Mouse (Mus musculus): ENCODE data around the gene 4930426L09Rik. TPM values are rescaled to one million over a fixed set of nuclear protein-coding genes. Genes with fewer than 3 reads are reported as not detected.

4930426L09Rik gene
- under 1 TPM in 1 of 2 experiments, not detected in 1; 0.18 TPM for total RNA-seq (2021)
- long read RNA-seq, experiment 1, result 0 reads
- long read RNA-seq, experiment 2, result 0 reads

DNA sequence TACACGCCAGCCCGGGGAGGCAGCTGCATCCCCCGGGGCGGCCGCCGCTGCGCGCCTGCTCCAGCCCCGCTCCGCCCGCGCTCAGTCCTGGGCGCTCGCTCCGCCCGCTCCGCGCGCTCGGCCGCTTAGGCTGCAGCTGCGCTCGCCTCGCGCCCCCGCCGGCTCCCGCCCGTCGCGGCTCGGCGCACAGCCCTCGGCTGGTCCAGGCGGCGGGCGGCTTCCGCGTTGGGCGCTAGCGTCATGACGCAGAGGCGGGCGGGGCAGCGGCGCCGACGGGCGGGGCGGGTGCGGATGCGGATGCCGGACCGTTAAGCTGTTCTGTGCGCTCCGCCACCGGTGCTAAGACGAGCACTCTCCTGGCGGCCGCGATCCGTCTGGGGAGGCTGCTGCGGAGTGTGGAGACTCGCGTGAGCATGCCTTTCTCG, at the start of gene 4930426L09Rik, which contains the start of gene Pip4k2a:
Gene 4930426L09Rik (plus strand): TSS at position 290 of the 425 bp plus-strand sequence.
Gene Pip4k2a (minus strand): TSS at position 73 of the 425 bp plus-strand sequence.
- DNase-seq, result peak; percentile 94

DNA sequence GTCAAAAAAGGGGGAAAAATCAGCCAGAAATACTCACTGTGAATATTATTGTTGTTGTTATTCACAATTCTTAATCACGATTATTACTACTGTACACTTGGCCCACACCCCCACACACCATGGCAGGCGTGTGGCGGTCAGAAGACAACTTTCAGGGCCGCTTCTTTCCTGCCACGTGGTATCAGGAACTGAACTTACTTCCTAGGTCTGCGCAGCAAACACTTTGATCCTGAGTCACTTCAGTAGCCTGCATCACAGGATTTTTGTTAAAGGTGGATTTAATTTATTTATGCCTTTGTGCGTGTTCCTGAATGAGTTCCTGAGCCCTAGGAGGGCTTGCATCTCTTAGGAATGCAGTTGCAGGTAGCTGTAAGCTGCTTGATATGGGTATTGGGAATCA, 49.4 kb upstream of the 4930426L09Rik start:
- DNase-seq, result no peak

DNA sequence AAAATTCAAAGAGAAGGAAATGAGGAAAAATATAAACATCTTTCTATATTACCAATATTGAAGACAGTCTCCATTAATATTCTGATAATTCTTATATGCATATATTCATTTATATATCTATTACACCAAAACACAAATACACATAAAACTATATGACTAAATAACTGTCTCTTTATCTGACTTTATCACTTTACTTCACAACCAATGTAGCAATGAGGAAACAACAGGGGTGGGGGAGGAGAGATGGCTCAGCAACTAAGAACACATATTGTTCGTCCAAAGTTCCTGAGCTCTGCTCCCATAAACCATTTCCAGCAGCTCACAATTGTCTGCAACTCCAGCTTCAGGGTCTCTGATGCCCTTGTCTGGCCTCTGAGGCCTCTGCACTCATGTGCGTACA, 47.4 kb upstream of the 4930426L09Rik start:
- no peak for DNase-seq

DNA sequence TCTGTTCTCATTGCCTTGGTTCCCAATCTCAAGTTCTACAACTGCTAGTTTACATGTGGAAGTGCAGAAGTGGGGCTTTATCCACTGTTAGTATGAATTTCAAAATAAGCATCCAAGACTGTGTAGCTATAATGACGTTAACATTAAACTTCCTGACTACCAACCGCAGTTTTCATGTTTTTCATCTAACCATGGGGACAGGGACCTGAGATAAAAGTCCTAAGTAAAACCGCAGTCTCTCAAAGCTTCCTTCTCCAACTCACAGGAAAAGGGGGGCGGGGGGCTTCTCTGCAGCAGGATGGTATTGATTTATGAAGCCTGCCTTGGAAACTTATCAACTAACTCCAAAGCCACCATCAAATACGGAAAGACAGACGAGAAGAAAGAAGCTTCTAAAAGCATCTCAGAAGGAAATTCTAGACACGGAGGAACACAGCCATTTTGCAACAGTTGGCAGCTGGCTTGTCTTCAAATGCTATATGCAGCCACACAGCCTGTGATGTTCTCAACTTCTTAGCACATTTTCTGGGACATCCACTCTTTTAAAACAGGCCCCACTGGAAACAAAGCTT, 46.0 kb upstream of the 4930426L09Rik start:
- no peak for DNase-seq

DNA sequence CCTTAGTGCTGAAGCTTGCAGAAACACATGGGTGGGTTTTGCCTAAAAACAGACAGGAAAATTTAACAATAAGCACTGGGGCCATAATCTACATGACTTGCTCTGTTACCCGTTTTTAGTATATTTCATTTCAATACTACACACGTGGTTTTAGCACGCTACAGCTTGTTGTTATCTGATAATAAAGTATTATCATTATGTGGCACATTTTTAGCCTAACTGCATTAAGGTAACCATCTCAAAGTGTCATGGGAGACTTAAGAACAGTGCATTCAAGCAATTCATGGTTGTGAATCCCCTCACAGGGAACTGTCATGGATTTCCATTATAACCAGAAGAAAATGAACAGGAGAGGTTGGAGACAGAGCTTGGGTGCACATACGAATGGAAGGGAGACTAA, 43.7 kb upstream of the 4930426L09Rik start:
- DNase-seq, result no peak

DNA sequence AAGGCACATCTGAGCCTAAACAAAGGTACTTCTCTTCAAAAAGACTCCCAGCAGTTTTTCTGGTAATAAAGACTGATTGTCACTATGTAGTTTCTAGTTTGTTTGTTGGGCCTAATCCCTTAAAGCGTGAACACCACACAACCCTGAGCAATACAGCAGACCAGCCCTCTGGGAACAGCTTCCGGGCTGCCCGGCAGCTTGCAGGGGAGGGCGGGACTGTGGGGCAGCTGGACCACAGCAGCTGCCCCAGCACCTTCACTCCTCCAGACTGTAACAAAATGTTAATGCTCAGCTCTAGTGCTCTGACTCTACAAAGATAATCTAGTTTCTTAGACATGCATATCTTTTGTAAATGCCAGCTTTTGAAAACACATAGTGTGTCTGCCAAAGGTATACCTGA, 43.1 kb upstream of the 4930426L09Rik start:
- no peak for DNase-seq

DNA sequence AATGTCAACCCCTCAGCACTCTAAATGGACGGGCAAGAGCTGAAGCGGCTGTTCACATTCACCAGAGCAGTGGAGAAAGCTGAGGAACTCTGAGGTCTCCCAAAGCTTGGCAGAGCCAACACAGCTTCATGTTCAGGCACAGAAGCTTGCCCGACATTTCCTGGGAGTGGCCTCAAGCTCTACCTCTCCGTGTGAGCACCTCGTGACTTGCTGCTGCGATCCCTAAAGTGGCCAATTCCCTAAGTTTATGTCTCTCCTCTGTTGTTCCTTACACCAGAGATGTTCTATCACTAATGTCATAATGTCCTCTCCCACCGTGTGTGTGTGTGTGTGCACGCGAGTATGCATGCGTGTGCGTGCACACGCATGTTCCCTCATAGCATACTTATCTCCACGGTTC, 42.5 kb upstream of the 4930426L09Rik start:
- no peak for DNase-seq

DNA sequence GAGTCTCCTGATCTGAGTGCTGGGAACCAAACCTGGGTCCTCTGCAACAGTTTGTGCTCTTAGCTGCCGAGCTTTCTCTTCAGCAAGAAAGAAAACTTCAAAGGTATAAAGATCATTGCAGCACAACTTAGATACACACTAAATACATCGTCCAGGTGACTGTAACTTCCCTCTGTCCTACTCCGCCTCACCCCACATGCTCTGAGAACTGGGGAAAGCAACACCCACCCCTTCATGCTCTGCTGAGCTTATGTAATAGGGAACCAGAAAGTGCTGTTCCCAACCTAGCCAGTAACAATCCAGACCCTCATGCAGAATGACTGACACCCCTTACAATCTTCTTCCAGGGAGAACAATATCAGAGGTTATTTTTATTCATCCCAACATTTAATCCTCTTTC, 41.7 kb upstream of the 4930426L09Rik start:
- DNase-seq, result no peak

DNA sequence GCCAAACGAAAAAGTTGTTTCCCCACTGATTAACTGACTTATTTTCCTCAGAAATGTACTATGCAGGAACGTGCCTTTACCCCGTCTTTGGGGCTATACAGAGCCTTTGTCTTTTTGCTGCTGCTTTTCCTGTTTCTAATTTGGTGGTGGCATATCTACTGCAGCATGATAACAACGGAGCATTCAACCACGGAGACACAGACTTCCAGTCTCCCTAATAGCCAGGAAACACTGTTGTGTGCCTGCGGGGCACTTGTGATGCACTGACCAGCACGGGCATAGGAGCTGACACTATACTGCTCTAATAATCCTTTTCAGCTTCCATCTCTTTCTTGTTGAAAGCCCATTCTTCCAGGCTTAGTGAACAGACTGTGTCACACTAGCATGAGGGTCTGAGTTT, 41.2 kb upstream of the 4930426L09Rik start:
- DNase-seq, result no peak

DNA sequence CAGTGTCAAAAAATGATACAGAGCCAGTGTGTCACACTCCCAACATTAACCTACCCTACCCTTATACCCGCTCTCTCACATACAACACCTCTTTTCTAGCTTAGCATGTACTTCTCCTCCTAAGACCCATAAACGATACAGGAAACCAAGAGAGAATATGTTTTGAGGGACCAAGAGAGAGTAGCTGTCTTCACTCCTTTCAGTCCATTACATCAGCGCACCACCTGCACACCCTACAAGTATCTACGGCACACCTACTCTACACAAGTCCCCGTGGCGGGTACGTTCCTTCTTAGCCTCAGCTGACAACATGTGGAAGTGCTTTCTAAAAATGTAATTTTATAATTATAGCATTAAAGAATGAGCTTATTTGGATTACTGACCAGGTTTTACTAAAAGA, 40.7 kb upstream of the 4930426L09Rik start:
- no peak for DNase-seq

DNA sequence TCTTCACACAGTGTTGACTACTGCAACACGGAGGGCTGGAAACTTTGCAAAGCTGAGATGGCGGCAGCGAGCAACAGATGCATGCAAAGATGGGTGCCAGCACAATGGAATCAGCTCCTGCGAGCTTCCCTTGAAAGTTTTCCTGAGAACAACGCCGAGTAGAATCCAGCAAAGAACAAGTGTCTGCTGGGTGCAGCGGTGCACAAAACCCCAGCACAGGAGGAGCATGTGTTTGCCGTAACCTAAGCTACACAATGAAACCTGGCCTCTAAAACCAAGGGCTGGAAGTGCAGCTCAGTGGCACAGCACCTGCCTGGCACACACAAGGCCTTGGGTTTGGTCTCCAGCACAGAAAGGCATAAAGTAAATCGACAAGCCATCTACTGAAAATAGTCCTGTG, 40.1 kb upstream of the 4930426L09Rik start:
- no peak for DNase-seq

DNA sequence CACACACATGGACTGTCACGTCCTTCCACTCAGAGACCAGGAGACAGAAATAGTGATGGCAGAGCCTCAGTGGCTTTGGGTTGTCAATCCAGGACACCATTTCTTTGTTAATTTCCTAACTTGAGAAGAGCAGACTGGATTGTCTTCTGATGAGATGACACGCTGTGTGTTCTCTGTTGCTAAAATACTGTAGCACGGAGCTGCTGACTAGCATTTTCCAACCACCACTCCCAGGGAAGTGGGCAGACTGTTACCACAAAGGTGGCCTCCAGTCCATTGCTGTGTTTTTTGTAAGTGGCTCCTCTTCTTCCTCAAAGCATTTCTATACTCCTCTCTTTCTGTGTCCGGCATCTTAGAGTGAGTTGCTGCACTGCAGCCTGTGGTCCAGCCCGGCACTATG, 39.6 kb upstream of the 4930426L09Rik start:
- DNase-seq, result no peak

DNA sequence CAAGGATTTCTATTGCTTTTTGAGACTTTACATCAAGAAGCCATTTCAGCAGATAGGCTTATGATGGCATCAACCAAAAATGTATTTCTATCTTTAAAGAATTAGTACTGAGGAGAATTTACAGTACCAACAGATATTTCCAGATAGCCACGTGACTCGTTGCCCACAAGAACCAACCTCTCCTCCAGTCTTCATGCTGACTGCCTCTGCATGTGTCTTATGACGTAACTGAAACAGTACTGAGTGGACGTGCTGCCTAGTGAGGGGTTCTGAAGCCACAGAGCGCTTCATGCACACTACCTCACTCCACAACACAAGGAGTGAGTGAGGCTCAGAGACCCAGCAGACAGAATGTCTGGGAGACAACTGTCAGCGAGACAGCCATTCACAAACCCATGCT, 39.1 kb upstream of the 4930426L09Rik start:
- DNase-seq, result no peak

DNA sequence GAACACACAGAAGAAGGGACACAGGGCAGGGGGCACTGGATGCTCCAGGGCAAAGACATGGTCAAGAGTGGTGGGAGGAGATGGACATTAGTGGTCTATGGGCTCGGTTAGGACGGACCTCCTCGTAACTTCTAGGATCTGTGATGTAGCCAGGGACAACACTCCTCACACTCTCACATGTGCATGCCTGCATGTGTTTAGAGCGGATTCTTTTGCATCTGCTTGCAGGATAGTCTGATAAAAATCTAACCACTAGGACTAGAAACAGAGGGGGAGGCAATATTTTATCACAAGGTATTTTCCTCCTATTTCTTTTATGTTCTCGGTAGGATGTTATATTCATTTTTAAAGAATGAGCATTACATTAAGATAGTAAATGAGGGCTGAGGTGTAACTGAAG, 38.6 kb upstream of the 4930426L09Rik start:
- DNase-seq, result no peak

DNA sequence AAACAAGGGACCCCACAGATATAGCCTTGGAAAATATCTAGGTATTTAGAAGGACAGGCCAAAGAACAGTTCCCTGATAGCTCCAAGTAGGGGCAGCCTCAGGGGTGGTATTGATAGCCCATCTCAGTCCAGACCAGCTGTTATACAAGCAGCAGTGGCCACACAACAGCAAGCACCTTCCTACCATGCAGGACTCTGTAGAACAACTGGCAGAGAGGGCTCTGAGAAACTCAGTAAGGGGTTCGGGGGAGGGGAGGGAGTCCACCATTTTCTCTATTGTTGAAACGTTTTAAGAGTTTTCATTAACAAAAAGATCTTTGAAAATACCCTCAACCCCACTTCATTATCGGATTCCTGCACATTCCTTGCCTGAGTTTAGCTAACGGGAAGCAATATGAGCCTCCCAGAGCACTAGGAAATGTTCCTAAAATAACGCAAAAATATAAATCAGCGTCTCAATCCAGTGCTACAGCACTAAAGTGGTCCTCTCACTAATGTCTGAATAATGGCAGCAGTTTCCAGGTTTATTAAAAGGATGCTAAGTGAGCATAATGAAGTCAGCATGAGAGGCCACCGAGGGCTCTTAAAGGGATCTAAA, 37.7 kb upstream of the 4930426L09Rik start:
- no peak for DNase-seq

DNA sequence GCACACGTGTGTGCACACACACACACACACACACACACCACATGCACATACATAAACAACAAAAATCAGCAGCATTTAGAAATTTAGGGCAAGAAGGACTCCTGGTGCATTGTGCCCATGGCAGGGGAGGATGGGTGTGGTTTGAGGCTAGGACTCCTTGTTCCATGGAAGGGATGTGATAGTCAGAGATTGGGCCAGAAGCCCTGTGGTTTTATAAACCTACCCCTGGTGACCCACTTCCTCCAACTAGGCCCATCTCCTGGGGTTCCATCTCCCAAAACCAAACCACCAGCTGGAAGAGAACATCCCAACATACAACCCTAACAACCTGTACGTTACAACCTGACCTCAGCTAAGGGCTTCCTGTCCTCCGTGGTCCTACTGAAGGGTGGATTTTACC, 35.6 kb upstream of the 4930426L09Rik start:
- DNase-seq, result no peak

DNA sequence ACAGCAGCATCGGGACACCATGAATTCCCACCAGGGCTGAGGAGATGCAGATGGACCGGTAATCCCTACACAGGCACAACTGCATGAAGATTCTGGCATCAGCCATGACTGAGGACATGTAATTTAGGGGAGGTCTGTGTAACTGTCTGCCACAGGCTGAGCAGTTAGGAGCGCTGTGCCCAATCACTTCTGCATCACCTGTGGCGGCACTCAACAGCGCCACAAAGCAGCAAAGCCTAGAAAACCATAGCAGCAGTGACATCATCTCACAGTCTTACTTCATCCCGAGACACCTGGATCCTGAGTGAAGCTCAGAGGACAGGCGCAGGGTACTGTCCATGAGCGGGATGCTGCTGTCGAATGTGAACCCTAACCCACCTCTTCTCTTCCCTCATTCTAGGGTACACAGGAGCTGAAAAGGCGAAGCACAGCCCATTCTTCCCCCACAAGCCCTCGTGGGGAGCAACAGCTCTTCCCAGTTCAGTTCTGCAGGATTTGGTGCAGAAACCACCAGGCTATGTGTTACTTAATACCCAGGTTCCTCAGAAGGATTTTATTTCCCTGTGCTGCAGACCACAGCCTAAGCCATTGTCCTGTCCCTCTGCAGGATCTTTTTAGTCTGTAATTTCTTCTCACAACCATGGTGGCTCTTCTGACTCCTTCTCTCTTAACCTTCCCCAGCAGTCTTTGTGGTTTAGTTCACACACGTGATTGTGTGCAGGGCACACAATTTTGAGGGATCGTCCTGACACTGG, 34.7 kb upstream of the 4930426L09Rik start:
- DNase-seq, result no peak

DNA sequence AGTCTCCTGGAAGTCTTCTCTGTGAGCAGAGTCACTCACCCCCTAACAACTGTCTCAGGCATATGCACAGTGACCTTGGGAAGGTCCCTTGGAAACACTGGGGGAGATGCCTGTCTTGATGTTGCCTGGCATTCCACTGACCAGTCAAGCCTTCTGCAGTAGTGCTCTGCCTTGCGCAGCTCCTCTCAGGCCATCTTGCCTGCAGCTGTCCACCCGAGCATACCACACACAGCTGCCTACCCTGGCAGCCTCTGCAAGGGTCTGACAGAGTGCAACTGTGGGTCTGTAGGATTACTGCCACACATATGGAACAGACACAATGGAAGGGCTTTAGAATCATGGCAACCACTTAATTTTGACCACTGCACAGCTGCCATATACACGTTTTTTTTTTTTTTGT, 33.0 kb upstream of the 4930426L09Rik start:
- DNase-seq, result no peak

DNA sequence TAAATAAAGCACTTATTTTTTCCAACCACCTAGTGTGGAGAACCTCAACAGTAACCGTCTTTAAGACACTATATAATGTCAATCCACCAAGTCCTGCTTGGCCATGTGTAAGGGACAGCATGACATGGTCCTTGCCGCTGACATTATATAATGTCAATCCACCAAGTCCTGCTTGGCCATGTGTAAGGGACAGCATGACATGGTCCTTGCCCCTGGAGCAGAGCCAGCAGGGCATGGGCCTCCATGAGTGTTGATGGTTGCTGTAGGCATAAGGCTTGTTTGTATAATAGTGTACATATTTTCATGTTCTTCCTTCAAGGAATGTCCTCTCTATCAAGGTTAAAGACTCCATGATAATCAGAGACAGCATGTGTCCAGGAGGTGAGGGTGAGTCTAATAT, 32.2 kb upstream of the 4930426L09Rik start:
- no peak for DNase-seq

DNA sequence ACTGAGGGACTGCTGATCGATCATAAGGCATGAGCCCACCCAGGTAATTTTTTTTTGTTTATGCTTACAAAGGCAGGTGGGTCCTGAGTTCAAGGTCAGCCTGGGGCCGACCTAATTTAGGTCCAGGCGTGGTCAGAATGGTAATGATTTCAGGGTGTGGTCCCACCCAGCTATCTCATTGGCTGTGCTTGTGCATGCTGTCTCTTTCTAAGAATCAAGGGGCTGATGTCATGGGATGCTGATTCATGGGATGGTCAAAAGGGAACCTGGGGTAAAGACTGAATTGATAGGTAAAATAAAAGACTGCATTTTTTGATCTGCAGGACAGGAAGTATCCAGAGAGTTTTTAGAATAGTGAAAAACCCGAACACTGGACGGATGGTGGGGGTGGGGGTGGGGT, 31.6 kb upstream of the 4930426L09Rik start:
- no peak for DNase-seq

DNA sequence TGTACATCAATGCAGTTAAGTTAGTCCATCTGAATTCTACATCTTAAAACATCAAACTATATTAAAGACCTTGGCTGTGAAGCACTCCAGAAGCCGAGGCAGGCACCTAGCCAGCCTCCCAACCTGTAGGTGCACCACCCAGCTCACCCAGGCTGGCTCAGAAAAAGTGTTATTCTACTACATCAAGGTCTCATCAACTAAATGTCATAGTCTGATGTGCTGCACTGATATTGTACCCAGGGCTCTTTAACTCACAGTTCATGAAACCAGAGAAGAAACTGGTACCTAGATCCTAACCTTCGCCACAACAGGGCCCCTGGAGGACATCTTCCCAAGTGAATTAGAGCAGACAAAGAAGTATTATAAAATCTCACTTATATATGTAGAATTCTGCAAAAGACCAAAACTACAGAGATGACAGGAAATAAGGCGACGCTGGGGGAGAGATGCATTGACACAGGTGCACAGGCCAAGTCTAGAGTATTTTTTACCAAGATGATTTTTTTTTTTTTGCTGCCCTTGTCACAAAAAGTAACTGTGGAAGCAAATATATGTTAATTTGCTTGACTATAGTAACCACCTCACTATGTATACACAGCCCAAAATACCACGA, 30.6 kb upstream of the 4930426L09Rik start:
- no peak for DNase-seq

DNA sequence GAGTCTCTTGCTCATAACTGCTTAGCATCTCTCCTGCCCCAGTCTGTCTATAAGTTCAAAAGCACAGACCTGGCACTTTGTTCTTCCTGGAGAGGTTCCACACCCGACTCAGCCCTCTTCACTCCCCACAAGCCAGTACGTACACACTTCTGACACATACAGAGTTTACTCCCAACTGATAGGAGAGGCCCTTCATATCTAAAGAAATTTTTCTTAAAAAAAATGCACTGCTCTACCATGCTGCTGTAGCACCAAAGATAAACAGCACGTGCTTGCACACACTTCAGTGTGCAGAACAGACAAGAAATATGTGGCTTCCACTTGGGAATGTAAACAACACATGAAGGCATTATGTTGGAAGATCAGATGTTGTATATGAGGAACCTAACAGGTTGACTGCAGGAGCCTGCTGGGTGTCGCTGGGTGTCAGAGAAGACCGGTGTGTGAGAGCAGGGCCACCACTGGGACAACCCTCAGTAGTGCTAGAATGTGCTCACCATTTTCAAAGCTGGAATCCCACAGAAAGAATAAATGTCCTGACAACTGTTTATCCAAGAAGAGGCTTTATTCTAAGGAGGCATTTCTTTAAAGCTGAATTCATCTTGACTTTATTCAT, 29.0 kb upstream of the 4930426L09Rik start:
- no peak for DNase-seq

DNA sequence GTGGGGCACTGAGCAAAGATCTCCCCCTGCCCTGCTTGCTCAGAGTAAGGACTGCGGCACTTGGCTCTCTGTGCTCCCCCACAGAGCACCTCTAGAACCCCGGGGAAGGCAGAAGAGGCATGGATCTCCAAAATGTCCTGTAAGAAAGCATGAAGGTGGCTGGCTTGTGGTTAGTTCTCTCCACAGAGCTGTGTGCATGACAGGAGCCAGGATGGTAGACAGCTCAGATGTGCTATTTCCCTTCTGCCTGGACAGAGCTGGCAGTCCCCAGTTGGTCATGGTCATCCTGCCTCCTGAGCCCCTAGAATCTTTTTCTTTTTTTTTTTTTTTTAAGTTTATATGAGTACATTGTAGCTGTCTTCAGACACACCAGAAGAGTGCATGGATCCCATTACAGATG, 27.7 kb upstream of the 4930426L09Rik start:
- DNase-seq, result no peak
